Comparison of ENCODE assay signal across 8 mouse cellular contexts in genomic region chr6:136548041-136548770, GRCm38 (mm10). TPM values are rescaled to one million over a fixed set of nuclear protein-coding genes. Genes with fewer than 3 reads are reported as not detected.
A peak's percentile ranks its signal among the peaks of the same experiment; 100 is the strongest.
DNase-seq lines count a peak whose midpoint lies in the region; ATAC-seq lines count a peak whose summit lies in the region.

No protein-coding gene starts in this region.

- peak; percentile 45 for DNase-seq in ovary, adult 18-20 months (ENCODE audit: low spot score)
- no peak for DNase-seq in ovary, postnatal 10 days (ENCODE audit: low spot score)
- no peak for DNase-seq in embryonic facial prominence, embryonic 10.5 days (ENCODE audit: low spot score)
- DNase-seq in layer of hippocampus, adult 18-20 months (ENCODE audit: low spot score in 2 of 2): peak; percentile 77 to 95
- DNase-seq in thymus, postnatal 4 days: no peak

- no peaks in the 10 kb centered on the region for H3K27me3 ChIP-seq in embryonic facial prominence, embryonic 10.5 days (replicated peaks; ENCODE audit: low read depth, poor library complexity, severe bottlenecking)
- H3K27me3 ChIP-seq in heart, embryonic 16.5 days (ENCODE audit: control insufficient read depth, insufficient read depth, low read length): no peaks in the 10 kb centered on the region
- H3K27me3 ChIP-seq in midbrain, embryonic 12.5 days: no peaks in the 10 kb centered on the region

- H3K36me3 ChIP-seq in embryonic facial prominence, embryonic 10.5 days (replicated peaks): no peaks in the 10 kb centered on the region
- no peaks in the 10 kb centered on the region for H3K36me3 ChIP-seq in heart, embryonic 16.5 days (ENCODE audit: control insufficient read depth, insufficient read depth)
- no peaks in the 10 kb centered on the region for H3K36me3 ChIP-seq in midbrain, embryonic 12.5 days

- no peaks in the 10 kb centered on the region for H3K9me3 ChIP-seq in embryonic facial prominence, embryonic 10.5 days
- no peaks in the 10 kb centered on the region for H3K9me3 ChIP-seq in heart, embryonic 16.5 days (replicated peaks; ENCODE audit: control insufficient read depth, low read length)
- H3K9me3 ChIP-seq in midbrain, embryonic 12.5 days: no peaks in the 10 kb centered on the region

- no peak overlapping the region for H3K4me3 ChIP-seq in embryonic facial prominence, embryonic 10.5 days
- H3K4me3 ChIP-seq in heart, embryonic 16.5 days (ENCODE audit: low read length): no peak overlapping the region
- no peak overlapping the region for H3K4me3 ChIP-seq in midbrain, embryonic 12.5 days

- ATAC-seq in heart, embryonic 16.5 days (replicated peaks; ENCODE audit: extremely low read depth, insufficient read depth, low FRiP score): peak; percentile 57
- peak; percentile 87 for ATAC-seq in midbrain, embryonic 12.5 days (ENCODE audit: low FRiP score, low read depth)
- no peak for ATAC-seq in megakaryocyte progenitor cell, adult 5-6 weeks (replicated peaks; ENCODE audit: poor library complexity)

- peak overlapping the region; percentile 45 for H3K27ac ChIP-seq in embryonic facial prominence, embryonic 10.5 days (replicated peaks)
- H3K27ac ChIP-seq in heart, embryonic 16.5 days (ENCODE audit: low read length): peak overlapping the region; percentile 70
- H3K27ac ChIP-seq in midbrain, embryonic 12.5 days (replicated peaks): peak overlapping the region; percentile 93

- H3K4me2 ChIP-seq in heart, embryonic 16.5 days (ENCODE audit: low read depth, low read length): peak overlapping the region; percentile 20
- H3K4me2 ChIP-seq in midbrain, embryonic 12.5 days (replicated peaks): peak overlapping the region; percentile 21

- 82% methylated on average over 6 of the region's 6 CpGs for WGBS in embryonic facial prominence, embryonic 10.5 days
- WGBS in heart, embryonic 16.5 days: 51% methylated on average over 6 of the region's 6 CpGs
- 31% methylated on average over 6 of the region's 6 CpGs for WGBS in midbrain, embryonic 12.5 days

- H3K9ac ChIP-seq in heart, embryonic 16.5 days (ENCODE audit: low read length): peak overlapping the region; percentile 11; the same call in 1 of the 2 replicates
- no peak overlapping the region for H3K9ac ChIP-seq in midbrain, embryonic 12.5 days (replicated peaks)

- peaks cover 19% of the 10 kb centered on the region for H3K4me1 ChIP-seq in embryonic facial prominence, embryonic 10.5 days
- peaks cover 36% of the 10 kb centered on the region for H3K4me1 ChIP-seq in heart, embryonic 16.5 days (ENCODE audit: control insufficient read depth, insufficient read depth, low read length)
- peaks cover 28% of the 10 kb centered on the region for H3K4me1 ChIP-seq in midbrain, embryonic 12.5 days

RNA-seq across cellular contexts. Expression of gene Atf7ip, which starts 42.2 kb away (rescaled TPM):
- 48.0 and 50.9 TPM in 2 replicates for polyA plus RNA-seq in embryonic facial prominence, embryonic 10.5 days (2016; fragmentation: Nextera tagmentation; extraction: Ambion mirVana)
- polyA plus RNA-seq in heart, embryonic 16.5 days (2015; fragmentation: Nextera tagmentation; extraction: Ambion mirVana): 27.9 and 31.4 TPM in 2 replicates
- 100 to 1,000 TPM; 103 to 122 TPM for total RNA-seq in layer of hippocampus, adult 18-20 months (2021)
- 61.4 TPM in 2 replicates for polyA plus RNA-seq in midbrain, embryonic 12.5 days (2016; fragmentation: Nextera tagmentation; extraction: Ambion mirVana)
- 83.1 and 106 TPM in 2 replicates for total RNA-seq in megakaryocyte progenitor cell, adult 5-6 weeks (2015)
- total RNA-seq in megakaryocyte progenitor cell, adult 5-6 weeks (2017): 30.1 and 39.4 TPM in 2 replicates

Comparison
In these comparisons a context has a peak if more than half of its experiments do, and no peak if none do; other contexts are left out.
1. DNase-seq: peak in ovary, adult 18-20 months (single experiment) and layer of hippocampus, adult 18-20 months (2 of 2); none in ovary, postnatal 10 days (single experiment), embryonic facial prominence, embryonic 10.5 days (single experiment) and thymus, postnatal 4 days (single experiment).
2. Peak in every context shown above with its lines, with median percentiles within 50 percentile points of each other: H3K27ac ChIP-seq.